Comparison of ENCODE assay signal across 22 mouse cellular contexts in the genomic region with DNA sequence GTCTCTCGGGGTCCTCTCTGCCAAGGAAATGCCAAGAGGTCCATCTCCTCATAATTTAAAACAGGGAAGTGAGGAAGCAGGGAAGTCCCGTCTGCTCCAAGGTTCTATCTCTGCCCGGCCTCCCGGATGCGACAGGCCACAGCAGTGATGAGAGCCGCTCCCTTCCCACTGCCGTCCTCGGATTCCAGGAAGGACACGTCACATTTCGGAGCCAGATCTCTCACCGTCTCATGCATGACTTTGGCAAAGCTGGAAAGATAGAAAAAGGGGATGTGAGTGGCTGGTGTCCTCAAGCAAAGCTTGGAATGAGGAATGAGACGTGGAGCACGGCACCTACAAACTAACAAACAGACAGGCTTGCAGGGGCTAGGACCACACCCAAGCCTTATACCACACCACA.
"Had no signal": no experiment of that assay in that cellular context is flagged by ENCODE, and none has a peak within 500 bp of the region (broad histone marks: within the 10 kb centered on the region; RNA-seq: fewer than 3 reads in every experiment).

No protein-coding gene starts in this region.

- ATAC-seq: liver, postnatal 0 days; lung, postnatal 0 days; midbrain, embryonic 13.5 days; midbrain, embryonic 15.5 days had no signal

- H3K4me3 ChIP-seq: lung, embryonic 15.5 days; megakaryocyte, embryonic 14.5 days; midbrain, embryonic 13.5 days; midbrain, embryonic 15.5 days; myocyte; neural tube, embryonic 13.5 days; neural tube, embryonic 15.5 days had no signal

- DNase-seq: liver, postnatal 0 days; lung, adult 2 months; lung, postnatal 14 days; lung, postnatal 36 days; retina, postnatal 1 day; right cerebral cortex, adult 18-20 months; right cerebral cortex, postnatal 25 days; right cerebral cortex, postnatal 4 days; spleen, adult 18-20 months; thymus, adult 18-20 months; thymus, postnatal 14 days; thymus, postnatal 36 days had no signal

- H3K4me2 ChIP-seq: lung, embryonic 15.5 days; midbrain, embryonic 11.5 days; midbrain, embryonic 13.5 days; midbrain, embryonic 15.5 days; neural tube, embryonic 13.5 days; neural tube, embryonic 15.5 days had no signal

- H3K9me3 ChIP-seq: lung, embryonic 15.5 days; megakaryocyte, embryonic 14.5 days; midbrain, embryonic 13.5 days; midbrain, embryonic 15.5 days; neural tube, embryonic 13.5 days; neural tube, embryonic 15.5 days had no signal

- H3K36me3 ChIP-seq: midbrain, embryonic 15.5 days; neural tube, embryonic 13.5 days; neural tube, embryonic 15.5 days had no signal

- H3K9ac ChIP-seq: liver, postnatal 0 days; lung, embryonic 15.5 days; midbrain, embryonic 13.5 days; midbrain, embryonic 15.5 days; neural tube, embryonic 13.5 days; neural tube, embryonic 15.5 days had no signal

- H3K27ac ChIP-seq: lung, embryonic 15.5 days; macrophage; midbrain, embryonic 13.5 days; midbrain, embryonic 15.5 days; neural tube, embryonic 13.5 days; neural tube, embryonic 15.5 days had no signal

- H3K27me3 ChIP-seq: lung, embryonic 15.5 days; megakaryocyte, embryonic 14.5 days; midbrain, embryonic 13.5 days; midbrain, embryonic 15.5 days; neural tube, embryonic 13.5 days; neural tube, embryonic 15.5 days had no signal
